Mouse (Mus musculus) neural tube, embryonic 10.5 days (tissue): ENCODE results near the gene Entpd6.

Source experiments
- DNase-seq: peaks from one replicate; pipeline ENCODE4 v3.0.0-alpha.2; 2017; ENCODE audit warnings: low spot score; ENCODE audit errors: extremely low spot score

The Entpd6 gene

GRCm38 (mm10) chr2:150748854-150749253, at the start of gene Entpd6:
Gene Entpd6, plus strand, starts transcription at chr2:150749042.
- peak; percentile 92 for DNase-seq

- no peak for DNase-seq
These were observed 36.6 kb upstream of the Entpd6 start for GRCm38 (mm10) chr2:150712167-150712674.

GRCm38 (mm10) chr2:150735756-150736576, 12.9 kb upstream of the Entpd6 start:
- DNase-seq = peak; percentile 65

GRCm38 (mm10) chr2:150737881-150738280, 11.0 kb upstream of the Entpd6 start:
- no peak for DNase-seq

GRCm38 (mm10) chr2:150740145-150740841, 8.5 kb upstream of the Entpd6 start:
- no peak for DNase-seq

- no peak for DNase-seq
These were observed 7.4 kb upstream of the Entpd6 start for GRCm38 (mm10) chr2:150741405-150741804.

GRCm38 (mm10) chr2:150745016-150745415, 3.8 kb upstream of the Entpd6 start:
- DNase-seq = no peak

- DNase-seq = no peak
These were observed 441 bp downstream of the Entpd6 start for GRCm38 (mm10) chr2:150749283-150749682.

GRCm38 (mm10) chr2:150750129-150750979, 1.5 kb downstream of the Entpd6 start:
- DNase-seq = no peak

GRCm38 (mm10) chr2:150755016-150755415, 6.2 kb downstream of the Entpd6 start:
- no peak for DNase-seq

GRCm38 (mm10) chr2:150761476-150761875, 12.6 kb downstream of the Entpd6 start:
- no peak for DNase-seq

- DNase-seq = no peak
These were observed 16.8 kb downstream of the Entpd6 start for GRCm38 (mm10) chr2:150765619-150766018.

- no peak for DNase-seq
These were observed 17.4 kb downstream of the Entpd6 start for GRCm38 (mm10) chr2:150766083-150766862.

GRCm38 (mm10) chr2:150768678-150769077, 19.8 kb downstream of the Entpd6 start:
- no peak for DNase-seq

GRCm38 (mm10) chr2:150770747-150771146, 21.9 kb downstream of the Entpd6 start:
- DNase-seq = no peak

- DNase-seq = no peak
These were observed 22.3 kb downstream of the Entpd6 start for GRCm38 (mm10) chr2:150771169-150771568.

- no peak for DNase-seq
These were observed 23.2 kb downstream of the Entpd6 start for GRCm38 (mm10) chr2:150771996-150772395.

GRCm38 (mm10) chr2:150772466-150773119, 23.8 kb downstream of the Entpd6 start:
- DNase-seq = no peak

- no peak for DNase-seq
These were observed 34.0 kb downstream of the Entpd6 start for GRCm38 (mm10) chr2:150782801-150783200.
